Mouse (Mus musculus): ENCODE results near the gene Ifitm10.
"Not testable (repeated sequence)": the region's sequence is repeated elsewhere in the genome, so short reads cannot be mapped to it uniquely, and the experiment has no call there.

Gene Ifitm10

DNA sequence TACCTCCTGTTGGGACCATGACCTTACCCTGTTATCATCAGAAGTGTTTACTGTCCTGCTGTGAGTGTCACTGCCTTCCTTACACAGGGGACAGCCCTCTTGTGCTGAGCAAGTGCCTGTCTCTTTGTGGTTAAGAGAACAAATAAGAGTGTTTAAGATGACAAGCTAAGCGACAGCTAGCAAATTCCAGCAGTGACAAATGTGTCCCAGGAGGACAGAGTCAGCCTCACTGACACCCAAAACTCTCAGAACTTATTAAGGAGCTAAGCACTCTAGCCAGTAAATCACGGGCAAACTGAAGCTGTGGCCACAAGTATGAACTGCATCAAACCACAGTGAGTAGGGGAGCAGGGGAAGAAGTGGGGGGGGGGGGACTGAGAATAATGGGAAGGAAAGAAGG lies 52.6 kb downstream of the Ifitm10 start:
- DNase-seq = no peak

DNA sequence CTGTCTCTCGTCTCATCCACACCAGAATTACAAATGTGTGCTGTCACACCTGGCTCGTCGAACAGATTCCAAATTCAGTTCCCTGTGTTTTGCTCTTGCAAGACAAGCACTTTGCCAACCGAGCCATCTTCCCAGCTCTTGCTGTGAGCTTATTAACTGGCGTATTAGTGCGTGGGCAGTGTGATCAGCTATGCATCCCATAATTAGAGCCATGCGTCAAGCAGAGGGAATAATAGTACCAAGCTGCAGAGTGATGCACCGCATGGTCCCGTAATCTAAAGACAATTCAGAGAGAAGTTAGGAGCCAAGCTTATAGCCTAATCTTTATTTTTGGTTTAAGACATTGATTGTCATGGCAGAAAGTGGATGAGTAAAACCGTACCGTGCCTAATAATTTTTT lies 54.4 kb downstream of the Ifitm10 start:
- no peak for DNase-seq

DNA sequence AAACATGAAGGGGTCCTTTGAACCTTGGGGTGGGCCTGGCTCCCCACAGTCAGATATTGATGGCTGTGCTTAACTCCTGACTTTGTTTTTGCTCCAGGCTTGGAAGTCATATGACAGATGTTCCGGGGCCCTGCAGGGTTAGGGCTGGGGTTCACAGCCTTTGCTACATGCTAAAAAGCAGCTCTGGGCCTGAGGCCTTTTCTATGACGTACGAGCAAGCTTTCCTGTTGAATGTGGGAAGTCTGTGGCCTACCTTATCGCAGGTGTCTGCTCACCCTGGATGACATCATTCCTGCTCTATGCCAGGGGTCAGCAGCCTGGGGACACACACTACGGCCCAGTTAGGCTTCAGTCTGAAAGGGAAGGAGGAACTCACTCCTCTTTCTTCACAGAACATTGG lies 56.3 kb downstream of the Ifitm10 start:
- peak; percentile 42 for DNase-seq

DNA sequence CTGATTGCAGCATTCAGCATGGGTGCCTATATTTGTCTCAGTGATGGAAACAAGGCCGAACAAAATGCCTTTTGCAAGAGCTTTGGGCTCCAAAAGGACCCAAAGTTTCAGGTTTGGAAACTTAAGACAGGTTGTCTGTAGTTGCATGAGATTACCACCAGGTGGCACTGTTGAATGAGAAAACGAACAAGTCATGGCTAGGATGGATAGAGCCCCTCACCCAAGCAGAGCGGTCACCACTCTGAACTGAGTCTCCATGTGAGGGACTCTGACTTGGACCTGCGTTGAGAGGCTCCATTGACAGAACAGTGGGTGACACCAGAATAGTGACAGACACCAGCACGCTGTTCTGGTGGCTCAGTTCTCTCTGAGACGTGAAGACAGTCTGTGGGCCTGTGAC lies 57.0 kb downstream of the Ifitm10 start:
- peak; percentile 65 for DNase-seq

DNA sequence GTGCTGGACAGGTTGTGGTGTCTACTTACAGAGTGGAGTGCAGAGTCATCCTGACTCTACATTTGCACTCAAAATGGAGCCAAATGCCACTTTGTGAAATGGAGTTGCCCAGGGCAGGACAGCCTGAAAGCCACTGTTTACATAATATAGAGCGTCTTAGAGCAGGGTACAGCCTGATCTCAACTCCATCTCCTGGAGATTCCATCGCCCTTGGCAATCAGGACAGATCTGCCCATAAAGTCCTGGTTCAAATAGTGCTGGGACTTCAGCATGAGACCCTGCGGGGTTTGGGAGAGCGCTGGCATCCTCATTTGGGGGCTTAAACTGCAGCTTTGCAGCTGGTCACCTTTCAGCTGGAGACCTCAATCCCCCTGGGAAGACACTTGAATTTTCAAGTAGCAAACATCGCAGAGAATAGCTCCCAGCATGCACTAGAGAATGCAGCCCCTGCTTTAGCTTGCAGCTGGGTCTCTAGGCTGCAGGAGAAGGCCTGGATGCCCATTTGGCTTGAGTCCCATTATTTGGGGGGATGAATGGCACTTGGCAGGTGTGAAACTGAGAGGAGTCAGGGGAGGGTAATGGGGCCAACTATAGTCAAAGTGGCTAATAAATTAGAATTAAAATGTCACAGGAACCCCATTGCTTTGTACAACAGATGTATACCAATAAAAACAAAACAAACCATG lies 58.8 kb downstream of the Ifitm10 start:
- no peak for DNase-seq

DNA sequence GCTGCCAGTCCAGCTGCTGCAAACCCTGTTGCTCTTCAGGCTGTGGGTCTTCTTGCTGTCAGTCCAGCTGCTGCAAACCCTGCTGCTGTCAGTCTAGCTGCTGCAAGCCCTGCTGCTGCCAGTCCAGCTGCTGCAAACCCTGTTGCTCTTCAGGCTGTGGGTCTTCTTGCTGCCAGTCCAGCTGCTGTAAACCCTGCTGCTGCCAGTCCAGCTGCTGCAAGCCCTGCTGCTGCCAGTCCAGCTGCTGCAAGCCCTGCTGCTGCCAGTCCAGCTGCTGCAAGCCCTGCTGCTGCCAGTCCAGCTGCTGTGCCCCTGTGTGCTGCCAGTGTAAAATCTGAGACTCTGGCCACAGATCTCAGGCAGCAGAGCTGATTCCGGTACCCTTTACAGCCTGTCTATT lies 69.6 kb downstream of the Ifitm10 start:
- DNase-seq = not testable (repeated sequence)

DNA sequence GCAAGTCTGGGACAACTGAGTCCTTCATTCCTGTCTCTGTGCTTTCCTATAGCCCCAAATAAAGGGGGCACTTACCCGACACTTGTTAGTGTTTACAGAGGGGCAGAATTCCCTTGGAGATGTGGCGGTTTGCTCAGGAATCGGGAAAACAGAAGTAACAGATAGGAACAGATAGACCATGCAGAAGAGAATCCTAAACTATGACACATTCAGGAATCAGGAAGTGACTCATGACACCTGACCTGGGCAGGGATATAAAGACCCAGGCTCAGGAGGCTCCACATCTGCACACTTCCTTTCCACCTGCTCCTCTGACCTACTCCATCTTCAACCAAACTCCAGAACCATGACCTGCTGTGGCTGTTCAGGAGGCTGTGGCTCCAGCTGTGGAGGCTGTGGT lies 70.3 kb downstream of the Ifitm10 start, which contains the start of gene Krtap5-4:
Gene Krtap5-4 (plus strand): TSS at position 301 of the 400 bp plus-strand sequence.
- no peak for DNase-seq

DNA sequence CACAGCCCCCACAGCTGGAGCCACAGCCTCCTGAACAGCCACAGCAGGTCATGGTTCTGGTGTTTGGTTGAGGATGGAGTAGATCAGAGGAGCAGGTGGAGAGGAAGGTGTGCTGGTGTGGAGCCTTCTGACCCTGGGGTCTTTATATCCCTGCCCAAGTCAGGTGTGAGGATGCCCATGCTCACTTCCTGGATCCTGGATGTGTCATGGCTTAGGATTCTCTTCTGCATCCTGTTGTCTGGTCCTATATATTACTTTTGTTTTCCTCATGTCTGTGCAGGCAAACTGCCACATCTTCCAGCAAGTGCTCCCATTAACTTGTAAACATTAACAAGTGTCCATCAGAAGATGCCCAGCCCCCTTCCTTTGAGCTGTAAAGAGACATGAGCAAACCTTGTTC lies 76.5 kb downstream of the Ifitm10 start, which contains the start of gene Krtap5-1:
Gene Krtap5-1 (minus strand): TSS at position 101 of the 400 bp plus-strand sequence.
- DNase-seq = not testable (repeated sequence)

DNA sequence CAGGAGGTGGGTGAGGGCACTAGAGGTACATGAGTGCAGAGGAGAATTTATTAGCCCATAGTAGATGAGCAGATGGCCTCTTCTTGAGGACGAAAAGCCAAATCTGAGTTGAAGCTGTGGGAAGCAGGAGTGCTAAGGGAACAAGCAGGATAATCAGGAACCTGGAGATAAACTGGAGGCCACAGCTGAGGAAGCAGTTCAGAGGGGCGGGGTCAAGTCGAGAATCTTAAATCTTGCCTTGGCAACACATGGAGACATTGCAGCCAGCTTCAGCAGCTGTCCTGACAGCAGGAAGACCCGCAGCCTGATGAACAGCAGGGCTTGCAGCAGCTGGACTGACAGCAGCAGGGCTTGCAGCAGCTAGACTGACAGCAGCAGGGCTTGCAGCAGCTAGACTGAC lies 77.4 kb downstream of the Ifitm10 start:
- not testable (repeated sequence) for DNase-seq

DNA sequence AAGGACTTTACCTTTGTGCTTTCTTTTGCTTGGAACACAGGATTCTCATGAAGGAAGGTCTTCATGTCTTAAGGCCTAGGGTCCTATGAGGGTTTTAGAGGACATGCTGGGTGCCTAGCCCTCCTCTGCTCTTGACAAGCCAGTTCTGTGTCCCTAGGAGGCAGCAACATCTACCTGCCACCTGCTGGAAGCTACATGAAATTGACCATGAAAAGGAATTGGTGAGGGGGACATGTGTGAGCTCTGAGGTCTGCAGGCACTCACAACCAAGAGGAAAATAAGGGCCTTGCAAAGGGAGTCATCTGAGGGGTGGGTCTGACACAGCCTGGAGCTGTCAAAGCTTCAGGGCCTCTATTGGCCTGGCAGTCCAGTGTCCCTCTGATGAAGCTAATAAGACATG lies 78.1 kb downstream of the Ifitm10 start:
- DNase-seq = no peak

DNA sequence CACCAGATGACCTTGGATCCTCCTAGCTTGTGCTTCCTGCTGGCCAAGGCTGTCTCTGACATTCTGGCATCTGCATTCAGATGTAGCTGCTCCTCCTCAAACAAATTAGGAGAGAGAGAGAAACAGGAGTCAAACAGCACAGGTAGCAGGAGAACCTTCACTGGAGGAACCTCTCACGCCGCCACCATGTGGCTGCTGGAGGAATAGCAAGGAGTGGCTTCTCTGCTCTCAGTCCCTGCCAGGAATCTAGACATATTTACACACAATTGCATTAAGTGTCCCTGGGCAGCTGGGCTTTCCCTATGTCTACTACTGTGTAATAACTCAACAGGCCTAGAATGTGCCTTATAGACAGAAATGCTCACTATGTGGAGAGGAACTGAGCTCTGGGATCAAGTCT lies 79.7 kb downstream of the Ifitm10 start:
- peak; percentile 27 for DNase-seq

DNA sequence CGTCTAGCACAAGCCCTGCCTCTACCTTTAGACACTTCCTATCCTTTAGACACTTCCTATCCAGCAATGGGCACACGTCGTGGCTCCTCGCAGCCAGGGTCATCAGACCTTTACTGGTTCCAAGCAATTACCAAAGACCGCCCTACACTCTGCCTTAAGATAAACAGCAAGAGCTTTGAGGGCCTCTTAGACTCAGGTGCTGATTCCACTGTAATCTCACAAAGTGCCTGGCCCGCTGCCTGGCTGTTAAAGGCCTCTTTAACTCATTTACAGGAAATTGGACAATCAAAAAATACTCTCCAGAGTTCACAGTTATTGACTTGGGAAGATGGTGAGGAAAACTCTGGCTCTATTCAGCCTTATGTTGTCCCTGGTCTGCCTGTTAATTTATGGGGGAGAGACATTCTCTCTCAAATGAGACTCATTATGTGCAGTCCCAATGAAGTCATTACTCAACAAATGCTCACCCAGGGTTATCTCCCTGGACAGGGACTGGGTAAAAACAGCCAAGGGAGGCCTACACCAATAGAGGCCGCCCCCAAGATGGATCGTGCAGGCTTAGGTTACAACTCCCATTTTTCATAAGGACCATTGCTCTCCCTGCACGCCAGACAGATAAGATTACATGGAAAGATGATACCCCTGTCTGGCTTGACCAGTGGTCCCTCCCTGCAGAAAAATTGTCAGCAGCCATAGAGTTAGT lies 87.5 kb downstream of the Ifitm10 start:
- DNase-seq = not testable (repeated sequence)

DNA sequence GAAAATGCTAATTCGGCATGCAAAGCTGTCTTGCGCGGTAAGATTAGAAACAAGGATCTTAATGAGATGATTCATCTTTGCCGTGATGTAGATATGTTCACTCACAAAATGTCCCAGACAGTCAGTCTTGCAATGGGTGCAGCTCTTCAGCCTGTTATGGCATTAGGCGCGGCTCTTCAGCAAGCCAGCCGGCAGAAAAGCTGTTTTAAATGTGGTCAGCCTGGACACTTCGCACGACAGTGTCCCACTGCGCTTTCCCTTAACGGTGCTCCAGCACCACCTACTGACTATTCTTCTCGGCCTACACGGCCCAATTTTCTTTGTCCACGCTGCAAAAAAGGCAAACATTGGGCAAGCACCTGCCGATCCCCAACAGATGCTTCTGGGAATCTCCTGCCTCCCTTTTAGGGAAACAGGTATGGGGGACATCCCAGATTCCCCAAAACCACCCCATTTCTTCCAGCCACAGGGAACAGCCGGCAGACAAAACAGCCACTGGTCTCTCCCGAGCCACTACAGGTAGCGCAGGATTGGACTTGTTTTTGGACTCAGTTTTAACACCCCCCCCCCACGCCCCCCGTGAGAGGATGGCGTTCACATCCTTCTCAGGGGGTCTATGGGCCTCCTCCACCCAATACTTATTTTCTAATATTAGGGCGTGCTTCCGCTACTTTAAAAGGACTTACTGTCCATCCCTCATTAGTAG lies 88.3 kb downstream of the Ifitm10 start:
- no peak for DNase-seq

DNA sequence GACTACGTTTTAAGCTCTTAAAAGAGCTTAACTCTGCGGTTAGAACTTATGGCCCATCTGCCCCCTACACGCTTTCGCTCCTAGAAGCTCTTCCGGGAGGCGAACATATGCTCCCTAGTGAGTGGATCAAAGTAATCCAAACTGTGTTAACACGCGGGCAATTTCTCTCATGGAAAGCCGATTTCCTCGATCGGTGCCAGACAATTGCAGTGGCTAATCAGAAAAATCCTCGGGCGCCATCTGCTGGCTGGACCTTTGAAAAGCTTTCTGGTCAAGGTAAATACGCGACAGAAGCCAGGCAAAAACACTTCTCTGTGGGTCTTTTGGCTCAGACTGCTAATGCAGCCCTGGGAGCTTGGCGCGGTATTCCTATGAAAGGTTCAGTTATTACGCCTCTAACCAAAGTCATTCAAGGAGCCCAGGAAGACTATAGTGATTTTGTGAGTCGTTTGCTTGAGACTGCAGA lies 88.9 kb downstream of the Ifitm10 start:
- peak; percentile 88 for DNase-seq

DNA sequence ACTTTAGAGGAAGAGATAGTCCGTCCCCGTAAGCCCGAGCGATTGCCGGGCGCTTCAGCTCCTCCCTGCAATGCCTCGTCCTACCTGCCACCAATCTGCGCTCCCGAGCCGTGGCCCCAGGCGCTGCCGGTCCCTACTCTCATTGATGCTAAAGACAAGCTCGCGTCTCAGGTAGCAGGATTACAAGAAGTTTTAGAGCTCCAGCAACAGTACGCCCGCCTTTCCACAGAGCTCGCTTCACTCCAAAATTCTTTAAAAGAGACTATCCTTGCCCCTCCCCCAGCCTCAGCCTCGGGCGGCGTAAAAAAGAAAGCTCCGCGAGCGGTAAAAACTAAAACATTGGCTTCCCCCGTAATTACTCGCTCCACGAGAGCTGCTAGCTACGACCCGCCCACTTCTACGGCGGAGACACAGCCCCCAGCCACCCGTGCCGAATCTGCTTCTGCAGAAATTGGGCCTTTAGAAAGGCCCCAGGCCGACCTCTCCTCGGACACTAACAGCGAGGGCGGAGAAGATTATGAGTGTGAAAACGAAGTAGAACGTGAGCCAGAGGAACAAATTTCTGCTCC lies 89.4 kb downstream of the Ifitm10 start:
- peak; percentile 65 for DNase-seq

DNA sequence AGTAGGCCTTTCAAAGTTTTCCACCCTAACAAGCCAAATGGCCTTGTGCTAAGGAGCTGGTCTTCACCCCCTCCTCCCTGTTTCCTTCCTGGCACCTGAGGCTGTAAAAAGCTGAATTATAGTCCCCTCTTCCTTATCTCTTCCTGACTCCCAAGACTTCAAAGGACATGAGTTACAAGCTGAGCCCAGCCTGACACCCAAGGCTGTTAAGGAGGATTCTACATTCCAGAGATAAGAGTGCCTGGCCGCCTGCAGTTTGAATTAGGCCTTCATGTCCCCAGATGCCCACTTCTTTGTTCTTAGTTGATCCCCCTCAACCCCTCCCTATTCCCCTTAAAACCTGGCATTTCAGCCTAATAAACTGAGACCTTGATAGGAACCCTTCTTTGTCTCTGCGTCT lies 90.7 kb downstream of the Ifitm10 start:
- DNase-seq = not testable (repeated sequence)

DNA sequence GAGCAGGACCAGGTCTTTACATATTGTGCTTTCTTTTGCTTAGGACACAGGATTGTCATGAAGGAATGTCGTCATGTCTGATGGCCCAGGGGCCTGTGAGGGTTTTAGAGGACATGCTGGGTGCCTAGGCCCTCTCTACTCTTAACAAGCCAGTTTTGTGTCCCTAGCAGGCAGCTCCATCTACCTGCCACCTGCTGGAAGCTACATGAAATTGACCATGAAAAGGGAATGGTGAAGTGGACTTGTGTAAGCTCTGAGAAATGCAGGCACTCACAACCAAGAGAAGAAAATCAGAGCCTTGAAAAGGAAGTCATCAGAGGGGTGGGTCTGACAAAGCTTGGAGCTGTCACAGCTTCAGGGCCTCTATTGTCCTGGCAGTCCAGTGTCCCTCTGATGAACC lies 94.3 kb downstream of the Ifitm10 start:
- DNase-seq = not testable (repeated sequence)

DNA sequence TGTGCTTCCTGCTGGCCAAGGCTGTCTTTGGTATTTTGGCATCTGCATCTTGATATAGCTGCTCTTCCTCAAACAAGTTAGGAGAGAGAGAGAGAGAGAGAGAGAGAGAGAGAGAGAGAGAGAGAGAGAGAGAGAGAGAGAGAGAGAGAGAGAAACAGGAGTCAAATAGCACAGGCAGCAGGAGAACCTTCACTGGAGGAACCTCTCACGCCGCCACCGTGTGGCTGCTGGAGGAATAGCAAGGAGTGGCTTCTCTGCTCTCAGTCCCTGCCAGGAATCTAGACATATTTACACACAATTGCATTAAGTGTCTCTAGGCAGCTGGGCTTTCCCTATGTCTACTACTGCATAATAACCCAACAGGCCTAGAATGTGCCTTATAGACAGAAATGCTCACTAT lies 95.4 kb downstream of the Ifitm10 start:
- DNase-seq = peak; percentile 48
